Mouse (Mus musculus) cerebellum, adult 8-10 months (tissue): ENCODE results near the gene Nsf.
"Not testable (repeated sequence)": the region's sequence is repeated elsewhere in the genome, so short reads cannot be mapped to it uniquely, and the experiment has no call there.

Source experiments
- DNase-seq: peaks from one replicate; pipeline ENCODE4 v3.0.0; 2022

Nsf gene

GRCm38 (mm10) chr11:103890337-103891186 lies 63.3 kb downstream of the Nsf start:
- no peak for DNase-seq

- no peak for DNase-seq
These were observed 66.0 kb downstream of the Nsf start for GRCm38 (mm10) chr11:103887724-103888410.

DNA sequence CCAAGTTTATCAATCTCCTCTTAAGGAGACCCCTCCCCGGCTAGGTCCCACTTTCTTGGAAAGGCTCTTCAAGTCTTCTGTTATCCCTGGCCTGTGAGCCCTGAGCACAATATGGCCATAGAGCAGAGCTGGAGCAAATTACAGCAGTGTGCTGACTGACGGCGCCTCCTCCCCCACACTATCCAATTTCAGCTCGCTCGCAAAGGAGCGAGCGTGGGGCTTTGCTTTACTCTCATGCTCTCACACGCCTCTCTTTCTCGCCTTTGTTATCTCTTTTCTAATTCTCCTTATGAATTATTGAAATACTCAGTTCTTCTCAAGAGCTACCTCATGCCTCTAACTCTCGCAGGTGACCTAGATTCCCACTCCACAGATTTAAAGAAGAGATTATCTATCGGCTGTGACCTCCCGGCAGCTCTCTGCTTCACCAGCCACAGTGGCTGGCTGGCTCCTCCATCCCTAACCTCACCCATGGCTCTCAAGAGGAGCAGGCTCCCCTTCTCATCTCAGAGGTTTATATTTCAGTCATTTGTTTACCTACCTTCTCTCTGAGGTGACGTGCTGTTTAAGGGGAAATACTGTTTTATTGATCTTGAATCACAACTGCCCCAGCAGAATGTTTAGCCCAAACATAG lies 69.0 kb downstream of the Nsf start:
- DNase-seq = no peak

GRCm38 (mm10) chr11:103883793-103884192 lies 70.1 kb downstream of the Nsf start:
- no peak for DNase-seq

DNA sequence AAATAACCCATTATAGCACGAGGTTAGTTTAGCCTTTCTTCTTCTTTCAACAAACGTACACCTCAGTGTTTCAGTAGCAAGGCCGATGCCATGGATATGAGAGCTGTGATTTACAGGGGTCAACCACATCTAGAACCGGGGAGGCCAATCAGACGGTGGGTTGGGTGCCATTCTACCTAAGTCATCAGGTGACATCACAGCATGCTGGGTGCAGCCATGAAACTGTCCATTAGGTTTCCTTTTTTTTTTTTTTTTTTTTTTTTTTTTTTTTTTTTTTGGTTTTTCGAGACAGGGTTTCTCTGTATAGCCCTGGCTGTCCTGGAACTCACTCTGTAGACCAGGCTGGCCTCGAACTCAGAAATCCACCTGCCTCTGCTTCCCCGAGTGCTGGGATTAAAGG lies 74.4 kb downstream of the Nsf start:
- DNase-seq = not testable (repeated sequence)

DNA sequence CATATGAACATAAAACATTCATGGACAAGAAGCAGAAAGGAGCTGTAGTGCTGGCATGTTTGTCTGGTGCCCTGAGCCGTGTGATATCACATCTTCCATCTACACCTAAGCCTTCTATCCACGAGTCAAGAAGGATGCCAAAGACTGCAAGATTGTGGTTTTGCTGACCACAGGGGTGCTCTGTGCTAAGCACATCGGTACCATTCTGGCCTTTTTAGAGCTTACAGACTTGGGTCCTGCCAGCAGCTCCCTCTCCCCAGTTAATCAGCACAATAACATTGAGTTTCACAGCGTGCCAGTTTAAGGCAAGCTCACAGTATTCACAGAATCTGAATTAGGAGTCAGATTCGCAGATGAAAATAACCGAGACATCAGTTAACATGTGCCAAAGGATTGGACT lies 75.4 kb downstream of the Nsf start:
- no peak for DNase-seq

DNA sequence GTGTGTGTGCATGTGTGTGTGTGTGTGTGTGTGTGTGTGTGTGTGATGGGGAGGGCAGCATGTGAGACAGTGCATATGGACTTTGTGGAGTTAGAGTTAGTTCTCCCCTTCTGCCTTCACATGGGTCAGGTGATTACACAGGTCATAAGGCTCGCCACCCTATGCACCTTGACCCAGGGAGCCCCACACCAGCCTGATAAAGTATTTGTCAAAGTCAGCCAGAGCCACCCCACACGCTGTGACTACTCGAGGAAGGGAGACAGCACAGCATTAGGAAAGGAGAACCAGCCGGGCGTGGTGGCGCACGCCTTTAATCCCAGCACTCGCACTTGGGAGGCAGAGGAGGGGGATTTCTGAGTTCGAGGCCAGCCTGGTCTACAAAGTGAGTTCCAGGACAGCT lies 83.5 kb downstream of the Nsf start:
- DNase-seq = no peak

DNA sequence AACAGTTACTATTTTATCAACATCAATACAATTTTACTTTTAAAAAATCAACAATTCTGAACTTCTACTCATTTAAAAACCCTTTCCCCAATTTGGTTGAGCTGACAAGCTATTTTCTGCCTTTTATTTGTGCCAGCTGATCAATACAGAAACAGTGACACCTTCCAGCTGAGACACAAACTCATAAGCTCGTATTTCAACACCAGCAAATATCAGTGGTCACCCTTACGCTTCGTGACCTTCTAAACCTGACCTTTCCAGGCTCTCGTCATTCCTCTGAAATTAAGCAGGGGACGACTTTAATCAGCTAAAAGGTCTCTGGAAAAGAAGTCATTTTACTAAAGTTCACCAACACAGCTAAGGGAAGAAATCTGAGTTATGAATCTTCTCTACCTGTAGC lies 86.2 kb downstream of the Nsf start:
- no peak for DNase-seq

DNA sequence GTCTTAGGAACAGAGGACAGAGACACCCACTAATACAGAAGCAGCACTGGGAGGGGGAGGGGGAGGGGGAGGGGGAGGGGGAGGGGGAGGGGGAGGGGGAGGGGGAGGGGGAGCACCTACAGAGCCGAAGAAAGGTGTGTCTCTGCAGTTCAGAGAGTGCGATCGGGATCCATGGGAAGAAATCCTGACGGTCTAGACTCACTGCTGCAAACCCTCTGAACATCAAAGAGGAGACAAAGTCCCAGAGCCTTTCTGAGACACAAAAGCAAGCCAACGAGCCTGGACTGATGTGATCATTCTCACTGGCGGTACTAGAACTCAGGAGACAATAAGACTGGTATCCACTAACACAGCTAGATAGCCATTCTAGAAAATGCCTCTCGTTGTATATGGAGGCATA lies 88.5 kb downstream of the Nsf start:
- no peak for DNase-seq

- no peak for DNase-seq
These were observed 89.4 kb downstream of the Nsf start for GRCm38 (mm10) chr11:103864486-103864885.

DNA sequence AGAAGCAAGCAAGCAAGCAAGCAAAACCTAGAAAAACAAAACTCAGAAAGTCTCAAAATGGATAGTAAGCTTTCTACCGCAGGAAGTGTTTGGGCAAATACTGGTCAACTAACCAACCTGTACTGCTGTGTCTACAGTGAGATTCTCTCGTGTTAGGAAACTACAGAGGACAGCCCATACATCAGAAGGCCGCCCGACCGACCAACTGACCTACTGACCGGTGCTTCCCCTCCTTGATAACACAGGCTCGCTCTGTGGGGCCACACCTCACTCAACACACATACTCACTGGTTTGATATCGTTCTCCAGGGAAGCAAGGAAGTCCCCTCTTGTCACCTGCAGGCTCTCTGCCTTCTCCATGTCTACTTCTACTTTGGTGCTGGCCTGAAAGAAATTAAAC lies 90.9 kb downstream of the Nsf start:
- DNase-seq = no peak

DNA sequence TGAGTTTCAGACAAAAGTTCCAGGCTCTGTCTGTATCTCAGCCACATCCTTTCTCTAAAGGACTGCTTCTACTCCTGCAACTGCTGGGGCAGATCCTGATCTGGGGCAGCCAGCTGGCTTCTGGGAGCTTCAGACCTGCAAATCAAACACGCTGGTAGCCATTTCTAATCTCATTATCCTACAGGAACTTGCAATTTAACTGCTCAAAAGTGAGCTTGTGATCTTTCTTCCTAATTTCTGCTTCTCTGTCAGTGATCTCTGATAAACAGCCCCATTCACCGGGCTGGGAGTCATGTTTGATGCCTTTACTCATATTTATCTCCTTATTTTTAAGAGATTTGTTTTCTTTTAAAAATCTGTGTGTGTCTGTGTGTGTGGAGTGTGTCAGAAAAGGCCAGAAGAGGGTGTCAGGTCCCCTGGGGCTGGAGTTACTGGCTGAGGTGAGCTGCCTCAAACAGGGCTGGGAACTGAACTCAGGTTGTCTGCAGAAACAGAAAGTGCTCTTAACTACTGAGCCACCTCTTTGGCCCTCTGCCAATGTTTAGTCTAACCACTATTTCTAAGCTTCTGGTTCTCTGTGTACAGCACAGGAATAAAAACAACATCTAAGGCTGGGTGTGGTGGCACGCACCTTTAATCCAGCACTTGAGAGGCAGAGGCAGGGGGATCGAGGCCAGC lies 93.8 kb downstream of the Nsf start:
- DNase-seq = no peak

GRCm38 (mm10) chr11:103858760-103859159 lies 95.1 kb downstream of the Nsf start:
- DNase-seq = no peak

DNA sequence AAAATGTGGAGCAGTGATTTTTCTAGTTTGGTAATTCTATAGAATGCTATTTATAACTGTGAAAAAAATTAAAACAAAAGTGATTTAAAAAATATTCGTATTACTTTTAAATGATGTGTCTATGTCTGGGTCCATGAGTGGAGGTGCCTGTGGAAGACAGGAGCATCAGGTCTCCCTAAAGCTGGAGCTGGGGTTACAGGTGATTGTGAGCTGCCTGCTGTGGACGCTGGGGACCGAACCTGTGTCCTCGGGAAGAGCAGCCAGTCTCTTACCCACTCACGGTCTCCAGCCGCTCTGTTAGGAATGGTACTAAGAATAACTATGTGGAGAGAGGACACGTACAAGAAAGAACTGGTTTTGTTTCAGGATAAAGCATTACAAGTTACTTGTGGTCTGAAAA lies 97.2 kb downstream of the Nsf start:
- DNase-seq = no peak

- no peak for DNase-seq
These were observed 99.6 kb downstream of the Nsf start for GRCm38 (mm10) chr11:103854294-103854693.

- DNase-seq = no peak
These were observed 100.5 kb downstream of the Nsf start for GRCm38 (mm10) chr11:103853284-103853920.

DNA sequence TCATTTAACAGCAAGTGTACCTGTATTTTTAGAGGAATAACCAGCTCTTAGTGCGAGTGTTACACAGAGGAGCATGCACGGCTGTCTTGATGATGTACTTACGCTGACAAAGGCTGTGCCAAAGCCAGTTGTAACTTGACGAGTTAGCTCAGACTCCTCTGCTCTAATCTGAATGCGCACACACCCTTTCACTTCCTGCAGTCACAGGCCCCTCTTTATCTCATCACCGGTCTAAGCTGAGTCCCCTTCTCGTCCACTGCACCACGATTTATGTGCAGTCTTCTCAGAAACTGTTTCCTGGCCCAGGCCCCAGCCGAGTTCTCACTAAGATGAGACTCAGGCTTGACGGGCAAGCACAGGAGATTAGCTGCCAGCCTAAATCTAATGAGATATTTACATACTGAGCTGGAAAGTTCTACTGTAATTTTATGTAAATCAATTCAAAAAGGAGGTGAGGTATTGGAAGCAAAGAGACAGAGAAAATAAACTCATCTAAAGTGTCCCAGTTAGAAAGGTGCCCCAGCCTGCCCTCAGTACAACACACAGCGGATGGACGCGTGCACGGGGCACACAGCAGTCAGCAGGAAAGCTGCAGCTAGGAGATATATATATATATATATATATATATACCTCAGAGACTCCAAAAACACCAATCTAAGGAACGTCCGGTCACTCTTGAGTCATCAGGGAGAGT lies 101.1 kb downstream of the Nsf start:
- DNase-seq = no peak

DNA sequence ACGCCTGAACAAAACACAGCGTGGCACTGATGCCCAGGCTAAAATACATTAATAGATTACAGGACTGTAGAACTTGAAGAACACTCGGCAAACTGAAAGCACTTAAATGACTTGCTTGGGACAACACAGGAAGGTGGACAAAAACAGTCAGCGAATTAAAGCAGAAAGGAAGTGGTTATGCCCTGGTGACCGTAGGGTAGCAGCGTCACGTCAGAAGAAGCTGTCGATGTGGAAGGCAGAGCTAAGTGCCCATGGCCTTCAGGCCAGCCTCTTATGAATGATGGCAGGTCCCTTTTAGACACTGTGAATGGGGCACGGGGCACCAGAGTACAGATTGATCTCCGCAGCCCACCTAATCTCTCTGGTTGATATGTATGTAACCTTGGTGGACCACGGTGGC lies 105.6 kb downstream of the Nsf start:
- no peak for DNase-seq

DNA sequence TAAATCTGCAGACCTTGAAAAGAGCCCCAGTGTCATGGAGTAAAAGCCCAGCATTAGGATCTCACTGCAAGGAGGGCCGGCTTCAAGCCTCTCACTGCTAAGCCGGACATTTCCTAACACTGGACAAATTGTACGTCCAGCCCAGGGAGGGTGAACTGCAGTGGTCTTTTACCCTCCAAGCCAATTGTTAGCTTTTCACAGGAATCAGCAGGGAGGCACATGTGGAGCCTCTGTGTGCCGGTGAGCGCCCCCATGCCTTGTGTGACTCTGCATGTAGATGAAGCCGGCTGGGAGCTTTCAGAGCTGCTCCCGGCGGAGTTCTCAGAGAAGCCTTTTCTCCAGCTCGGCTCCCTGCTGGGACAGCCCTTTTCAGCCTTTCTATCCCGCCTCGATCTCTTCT lies 113.0 kb downstream of the Nsf start:
- DNase-seq = no peak

- no peak for DNase-seq
These were observed 114.9 kb downstream of the Nsf start for GRCm38 (mm10) chr11:103838955-103839354.

DNA sequence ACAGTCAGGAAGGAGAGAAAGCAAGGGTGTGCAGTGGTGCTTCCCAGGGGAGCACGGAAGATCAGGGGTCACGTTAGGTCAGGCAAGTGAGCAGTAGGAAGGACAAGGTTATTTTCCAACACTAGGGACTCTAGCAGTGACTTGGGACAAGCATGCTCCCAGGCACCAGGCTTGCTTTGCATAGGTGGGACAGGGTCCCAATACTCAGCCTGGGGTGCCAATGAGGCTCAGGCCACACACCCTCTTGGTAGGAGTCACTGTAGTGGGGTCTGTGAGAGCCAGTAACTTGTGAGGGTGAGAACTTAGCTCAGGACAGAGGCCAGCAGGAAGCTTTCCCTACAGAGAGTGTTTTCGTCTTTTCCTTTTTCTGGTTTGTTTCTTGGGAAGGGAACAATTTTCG lies 121.5 kb downstream of the Nsf start:
- DNase-seq = no peak

DNA sequence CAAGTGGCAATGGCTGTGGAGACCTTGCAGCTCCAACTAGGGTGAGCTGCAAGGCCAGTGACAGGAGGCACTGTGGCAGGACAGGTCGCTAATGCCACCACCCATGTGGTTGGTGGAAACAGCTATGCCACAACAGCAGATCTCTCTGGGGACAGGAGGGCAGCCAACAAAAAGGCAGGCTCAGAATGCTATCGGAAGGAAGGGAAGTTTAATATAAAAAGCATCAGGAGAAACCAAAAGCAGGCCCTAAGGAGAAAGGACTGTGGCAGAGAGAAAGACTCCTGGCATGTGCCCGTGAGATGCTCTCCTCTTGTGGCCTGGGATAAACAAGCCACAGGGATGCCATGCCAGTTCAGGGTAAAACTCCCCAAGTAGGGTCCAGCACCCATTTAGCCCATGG lies 122.1 kb downstream of the Nsf start:
- DNase-seq = no peak
